Mouse (Mus musculus) monocyte, adult 5-6 weeks (primary cell): ENCODE measurements around the gene Tmem132b. TPM values are rescaled to one million over a fixed set of nuclear protein-coding genes. Genes with fewer than 3 reads are reported as not detected.
"Not testable (repeated sequence)": the region's sequence is repeated elsewhere in the genome, so short reads cannot be mapped to it uniquely, and the experiment has no call there.

Experiments used
- ATAC-seq: fragments of 153-309, 156-312 bp; replicated peaks from 2 replicates; pipeline ENCODE4 v1.8.0; 2017; ENCODE audit warnings: mild to moderate bottlenecking; ENCODE audit not compliant: low TSS enrichment, insufficient number of reproducible peaks, severe bottlenecking, poor library complexity, low FRiP score
- total RNA-seq: library from RNA; stranded (forward); fragments of 200-1000, 200-491, 200-594 nt; gene quantifications from 3 replicates; pipeline ENCODE4 v1.2.3, GENCODE M21; 2017

Tmem132b gene
- total RNA-seq, result 0.38 TPM in 1 of 3 replicates, not detected in the others

DNA sequence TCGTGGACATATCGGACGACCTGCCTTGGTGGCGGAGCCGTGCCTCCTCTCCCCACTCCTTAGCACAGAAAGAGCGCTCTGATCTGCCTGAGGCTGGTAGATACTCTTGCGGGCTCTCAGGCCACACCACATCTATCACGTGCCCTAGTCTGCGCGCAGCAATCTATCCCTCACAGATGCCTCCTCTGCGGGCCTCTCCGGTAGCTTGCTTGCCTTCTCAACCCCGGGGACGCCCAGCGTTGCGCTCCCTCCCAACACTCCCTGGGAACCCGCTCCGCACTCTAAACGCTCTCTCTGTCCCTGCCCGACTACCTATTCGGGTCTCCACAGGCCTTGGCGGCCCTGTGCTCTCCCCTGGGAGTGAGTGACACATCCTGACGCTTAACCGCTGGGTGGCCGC lies at the start of gene Tmem132b:
Gene Tmem132b, plus strand, starts transcription at position 141 of the 400 bp plus-strand sequence.
- no peak for ATAC-seq

DNA sequence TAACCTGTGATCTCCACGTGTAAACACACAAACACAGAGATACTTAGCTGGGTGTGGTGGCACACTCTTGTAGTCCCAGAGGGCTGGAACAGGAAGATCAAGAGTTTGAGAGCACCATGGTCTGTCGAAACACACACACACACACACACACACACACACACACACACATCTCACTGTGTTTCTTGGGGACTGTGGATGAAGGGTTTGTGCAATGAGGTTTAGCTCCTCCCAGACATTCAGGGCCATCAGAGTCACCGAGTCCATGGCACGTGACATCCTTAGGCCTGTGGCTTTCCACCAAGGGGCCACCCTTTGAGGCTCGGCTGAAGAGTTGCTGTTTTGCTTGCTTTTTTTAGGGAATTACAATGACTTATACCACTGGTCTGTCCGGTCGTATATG lies 49.1 kb upstream of the Tmem132b start:
- no peak for ATAC-seq

DNA sequence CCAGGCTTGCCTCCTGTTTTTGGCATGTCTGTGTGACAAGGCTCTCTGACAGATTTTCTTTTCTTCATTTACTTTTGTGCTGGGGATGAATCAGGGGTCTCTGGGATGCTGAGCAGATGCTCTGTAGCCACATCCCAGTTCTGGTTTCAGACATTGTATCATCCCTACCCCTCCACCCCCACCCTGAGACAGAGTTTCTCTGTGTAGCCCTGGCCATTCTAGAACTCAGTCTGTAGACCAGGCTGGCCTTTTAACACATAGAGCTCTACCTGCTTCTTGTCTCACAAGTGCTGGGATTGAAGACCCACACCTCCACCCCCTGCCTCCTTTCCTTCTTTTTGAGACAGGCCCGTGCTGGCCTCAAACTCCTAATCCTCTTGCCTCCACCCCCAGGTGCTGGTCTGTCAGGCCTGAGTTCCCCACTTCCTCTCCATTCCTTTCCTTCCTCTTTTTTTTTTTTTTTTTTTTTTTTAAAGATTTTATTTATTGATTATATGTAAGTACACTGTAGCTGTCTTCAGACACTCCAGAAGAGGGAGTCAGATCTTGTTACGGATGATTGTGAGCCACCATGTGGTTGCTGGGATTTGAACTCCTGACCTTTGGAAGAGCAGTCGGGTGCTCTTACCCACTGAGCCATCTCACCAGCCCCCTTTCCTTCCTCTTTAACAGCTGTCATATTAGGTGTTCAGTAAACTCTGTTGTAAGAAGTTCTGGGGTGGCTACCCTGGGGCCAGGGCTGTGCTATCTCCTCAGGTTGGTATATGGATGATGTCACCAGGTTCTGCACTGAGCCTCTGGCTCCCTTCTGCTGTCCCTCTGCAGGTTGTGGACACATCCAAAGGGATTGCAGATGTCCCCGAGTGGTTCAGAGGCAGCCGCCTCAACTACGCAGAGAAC lies 47.6 kb upstream of the Tmem132b start:
- peak; percentile 40 for ATAC-seq

DNA sequence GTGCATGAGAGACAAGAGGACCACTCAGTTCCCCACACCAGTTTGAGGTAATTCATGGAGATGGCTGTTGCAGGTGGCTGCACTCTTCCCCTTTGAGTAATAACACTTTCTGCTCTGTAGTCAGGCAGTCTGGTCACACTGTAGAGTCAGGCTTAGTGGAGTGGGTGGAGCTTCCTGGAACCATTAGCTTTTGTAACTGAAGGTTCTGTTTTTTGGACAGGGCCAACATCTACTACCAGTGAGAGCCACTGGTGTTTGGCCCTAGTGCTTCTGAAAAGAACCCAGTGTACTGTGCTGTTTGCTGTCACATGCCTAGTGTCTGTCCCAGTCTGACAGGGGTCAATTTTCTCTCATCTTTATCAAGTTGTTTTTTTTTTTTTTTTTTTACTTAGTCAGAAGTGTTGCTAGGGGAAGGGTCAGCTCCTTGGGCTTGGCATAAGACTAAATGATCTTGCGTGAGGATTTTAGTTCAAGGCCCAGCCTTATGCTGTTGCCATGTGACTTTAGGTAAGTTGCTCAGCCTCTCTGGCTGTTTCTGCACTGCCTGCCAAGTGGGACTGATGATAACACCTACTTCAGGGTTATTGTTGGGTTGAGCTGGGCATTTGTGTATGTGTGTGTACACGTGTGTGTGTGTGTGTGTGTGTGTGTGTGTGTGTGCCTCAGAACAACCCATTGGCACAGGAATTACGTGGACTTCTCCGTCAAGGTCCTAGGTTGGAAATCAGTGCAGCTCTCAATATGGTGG lies 46.4 kb upstream of the Tmem132b start:
- no peak for ATAC-seq

DNA sequence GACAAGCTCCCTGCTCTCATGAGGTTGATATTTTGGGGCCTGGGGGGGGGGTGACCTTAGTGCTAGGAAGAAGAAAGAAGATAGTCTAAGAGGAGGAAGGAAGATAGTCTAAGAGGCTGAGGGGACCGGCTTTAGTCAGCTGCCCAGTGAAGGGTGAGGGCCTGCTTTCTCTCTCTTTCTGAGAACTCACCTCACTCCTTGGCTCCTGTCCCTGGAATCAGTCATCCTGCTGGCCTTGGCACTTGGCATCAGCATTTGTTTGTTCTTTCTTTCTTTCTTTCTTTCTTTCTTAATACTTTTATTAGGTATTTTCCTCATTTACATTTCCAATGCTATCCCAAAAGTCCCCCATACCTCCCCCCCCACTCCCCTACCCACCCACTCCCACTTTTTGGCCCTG lies 45.5 kb upstream of the Tmem132b start:
- ATAC-seq, result no peak

DNA sequence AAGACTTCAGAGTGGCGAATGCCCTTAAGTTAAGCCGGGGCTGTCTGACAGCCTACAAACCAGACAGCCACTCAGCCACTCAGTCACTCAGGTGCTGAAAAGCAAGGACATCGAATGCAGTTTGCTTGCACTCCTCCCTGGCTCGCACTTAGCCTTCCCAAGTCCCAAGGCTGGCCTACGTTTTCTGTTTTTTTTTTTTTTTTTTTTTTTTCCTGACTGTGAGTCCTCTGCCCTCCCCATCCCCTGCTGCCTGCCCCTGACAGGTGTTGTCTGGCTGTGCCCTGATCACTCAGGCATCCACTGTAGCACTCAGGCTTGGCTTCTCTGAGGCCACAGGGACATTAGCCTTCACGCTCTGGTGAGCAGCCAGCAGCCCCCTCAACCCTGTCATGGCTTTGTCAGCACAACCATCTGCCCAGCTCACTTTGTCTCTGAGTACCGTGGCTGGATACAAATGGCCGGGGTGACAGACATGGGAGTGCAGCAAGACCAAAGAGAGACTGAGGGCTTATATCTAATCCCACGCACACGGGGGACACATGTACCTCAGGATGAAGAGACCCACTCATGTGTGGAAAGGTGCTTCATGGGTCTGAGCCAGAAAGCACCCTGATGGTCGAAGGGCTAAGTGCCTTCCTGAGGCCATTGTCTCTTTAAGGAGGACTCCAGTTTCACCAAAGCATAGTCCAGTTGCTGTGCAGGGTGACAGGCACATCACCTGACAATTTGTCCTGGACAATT lies 44.0 kb upstream of the Tmem132b start:
- no peak for ATAC-seq

DNA sequence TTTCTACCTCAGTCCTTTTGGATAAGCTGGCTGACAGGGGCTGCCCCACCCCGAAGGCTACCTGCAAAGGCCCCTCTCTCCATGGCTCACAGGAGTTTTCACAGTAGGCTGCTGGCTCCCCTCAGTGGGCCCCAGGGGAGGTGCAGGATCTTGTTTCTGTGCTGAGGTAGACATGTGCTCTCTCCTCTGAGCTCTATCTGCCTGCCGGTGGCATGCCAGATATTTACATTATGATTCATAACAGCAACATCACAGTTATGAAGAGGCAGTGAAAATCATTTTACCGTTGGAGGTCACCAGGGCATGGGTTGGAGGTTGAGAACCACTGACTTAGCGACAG lies 43.5 kb upstream of the Tmem132b start:
- ATAC-seq, result no peak

DNA sequence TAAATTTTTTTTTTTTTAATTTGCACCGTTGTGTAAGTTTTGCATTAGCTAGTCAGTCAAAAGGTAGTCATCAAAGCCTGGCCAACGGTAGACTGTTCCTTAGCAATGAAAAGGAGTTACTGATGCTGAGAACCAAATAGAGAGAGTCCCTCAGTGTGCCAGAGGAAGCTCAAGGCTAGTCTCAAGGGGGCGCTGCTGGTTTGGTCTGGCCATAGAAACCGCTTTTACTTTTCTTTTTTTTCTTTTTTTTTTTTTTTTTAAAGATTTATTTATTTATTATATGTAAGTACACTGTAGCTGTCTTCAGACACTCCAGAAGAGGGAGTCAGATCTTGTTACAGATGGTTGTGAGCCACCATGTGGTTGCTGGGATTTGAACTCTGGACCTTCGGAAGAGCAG lies 42.6 kb upstream of the Tmem132b start:
- ATAC-seq, result not testable (repeated sequence)

DNA sequence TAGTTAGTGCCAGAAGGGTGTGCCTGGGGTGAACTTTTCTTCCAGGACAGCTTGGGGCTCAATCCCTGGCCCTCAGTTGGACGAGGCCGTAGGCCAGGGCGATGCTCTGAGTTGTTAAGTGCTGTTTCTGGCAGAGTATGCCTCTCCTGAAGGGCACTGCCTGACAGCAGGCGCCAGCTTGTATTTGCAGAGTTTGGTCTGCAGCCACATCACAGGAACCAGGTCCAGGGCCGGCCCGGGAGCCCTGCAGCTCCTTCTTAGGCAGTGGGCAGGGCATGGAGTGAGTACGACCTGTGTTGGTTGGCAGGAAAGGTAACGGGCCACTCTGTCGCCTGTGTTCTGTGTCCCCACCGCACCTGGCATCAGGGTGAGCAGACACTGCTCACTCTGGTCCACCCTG lies 40.5 kb upstream of the Tmem132b start:
- ATAC-seq, result no peak

DNA sequence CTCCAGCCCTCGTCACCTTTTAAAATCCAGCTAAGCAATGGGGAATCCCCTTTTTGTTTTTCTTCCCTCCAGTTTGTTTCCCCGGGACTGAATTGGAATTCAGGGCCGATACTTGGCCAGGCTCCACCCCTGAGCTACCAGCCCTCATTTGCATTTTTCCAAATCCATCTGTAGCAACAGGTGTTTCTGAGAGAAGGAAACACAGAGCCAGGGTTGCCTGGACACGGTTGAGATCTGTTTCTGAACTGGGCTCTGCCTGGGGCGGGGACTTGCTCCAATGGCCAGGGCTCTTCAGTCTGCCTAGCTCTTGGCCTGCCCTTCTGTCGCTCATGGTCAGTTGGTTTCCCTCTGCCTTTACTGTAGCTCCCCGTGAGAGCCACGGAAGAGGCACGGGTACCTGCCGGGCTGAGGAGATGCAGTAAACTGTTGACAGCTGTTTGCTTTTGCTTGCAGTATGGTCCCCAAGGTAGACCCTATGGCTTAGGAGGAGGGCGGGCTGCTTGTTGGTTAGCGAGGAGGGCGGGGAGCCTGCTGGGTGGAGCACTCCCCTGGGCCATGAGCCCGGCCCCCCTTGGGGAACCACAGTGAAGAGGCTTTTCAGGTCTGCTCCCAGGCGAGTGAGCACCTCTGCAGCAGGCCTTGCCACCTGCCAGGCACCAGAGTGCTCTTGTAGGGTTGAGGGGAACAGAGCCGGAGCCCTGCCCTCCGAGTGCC lies 39.0 kb upstream of the Tmem132b start:
- ATAC-seq, result no peak

DNA sequence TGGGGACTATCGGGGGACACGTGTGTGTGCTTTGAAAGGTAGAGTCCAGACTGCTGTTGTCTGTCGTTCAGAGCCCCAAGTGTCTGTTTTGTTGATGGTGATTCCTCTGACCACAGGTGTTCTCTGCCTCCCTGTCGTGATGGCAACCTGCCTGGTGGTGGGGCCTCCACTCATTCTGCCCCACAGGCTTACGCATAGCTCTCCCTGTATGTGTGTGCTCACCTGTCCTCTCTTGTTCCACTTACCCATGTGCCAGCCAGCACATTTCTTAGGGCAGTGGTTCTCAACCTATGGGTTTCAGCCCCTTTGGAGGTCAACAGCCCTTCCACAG lies 38.5 kb upstream of the Tmem132b start:
- no peak for ATAC-seq

DNA sequence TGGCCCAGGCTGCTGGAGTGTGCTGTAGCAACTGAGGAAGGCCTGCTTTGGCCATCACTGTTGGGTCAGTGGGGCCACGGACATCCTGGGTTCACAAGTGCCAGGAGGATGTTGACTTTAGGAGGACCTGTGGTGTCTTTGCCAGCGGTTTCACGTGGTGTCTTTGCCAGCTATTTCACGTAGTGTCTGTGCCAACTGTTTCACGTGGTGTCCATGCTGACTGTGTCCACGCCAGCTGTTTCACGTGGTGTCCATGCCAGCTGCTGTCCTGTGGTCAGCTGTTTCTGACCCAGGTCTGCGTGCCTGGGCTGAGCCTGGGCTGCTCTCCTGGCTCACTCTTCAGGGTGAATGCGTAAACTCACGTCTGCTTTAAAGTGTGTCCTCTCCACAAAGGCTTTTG lies 35.9 kb upstream of the Tmem132b start:
- ATAC-seq, result no peak

DNA sequence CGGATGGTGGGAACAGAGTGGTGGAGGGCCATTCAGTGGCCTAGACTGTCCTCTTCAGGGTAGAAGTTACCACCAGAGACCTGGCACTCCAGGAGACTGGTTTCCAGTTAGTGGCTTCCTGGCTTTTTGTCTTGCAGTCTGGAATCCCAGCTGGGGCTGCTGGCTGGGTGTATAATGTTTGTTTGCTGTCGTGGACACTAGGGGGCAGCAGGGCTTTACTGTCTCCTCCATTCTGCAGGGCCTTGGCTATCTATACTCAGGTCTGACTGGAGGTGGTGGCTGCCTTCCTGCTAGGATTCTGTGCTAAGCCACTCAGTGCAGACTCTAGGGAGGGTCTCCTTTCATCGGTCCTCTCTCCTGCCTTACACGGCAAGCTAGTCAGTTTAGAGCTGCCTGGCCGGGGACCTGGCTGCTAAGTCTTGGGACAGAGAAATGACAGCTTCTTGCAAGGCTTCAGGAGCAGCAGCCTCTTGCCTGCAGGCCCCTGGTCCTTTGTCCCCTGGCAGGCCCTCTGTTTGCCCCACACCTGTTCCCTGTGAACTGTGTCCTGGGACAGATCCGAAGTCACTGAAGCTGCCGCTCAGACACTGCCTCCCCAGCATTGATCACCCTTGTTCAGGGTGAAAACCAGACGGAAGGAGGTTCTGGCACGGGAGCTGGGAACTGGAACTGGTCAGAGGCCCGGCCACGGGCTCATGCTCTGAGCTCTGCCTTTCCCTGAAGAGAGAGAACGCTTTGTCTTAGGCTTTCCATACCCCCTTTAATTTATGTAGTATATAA lies 33.6 kb upstream of the Tmem132b start:
- no peak for ATAC-seq

DNA sequence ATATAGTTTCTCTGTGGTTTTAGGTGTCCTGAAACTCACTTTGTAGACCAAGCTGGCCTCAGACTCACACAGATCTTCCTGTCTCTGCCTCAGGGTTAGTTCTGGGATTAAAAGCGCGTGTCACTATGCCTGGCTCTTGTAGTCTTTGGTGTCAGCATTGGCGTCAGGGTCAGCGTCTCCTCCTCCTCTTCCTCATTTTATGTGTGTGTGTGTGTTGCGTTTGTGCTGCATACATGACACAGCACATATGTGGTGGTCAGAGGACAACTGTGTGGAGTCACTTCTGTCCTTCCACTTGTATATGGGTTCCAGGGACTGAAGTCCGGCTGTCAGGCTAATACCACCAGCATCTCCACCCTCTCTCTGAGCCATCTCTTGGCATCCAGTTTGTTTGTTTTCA lies 30.1 kb upstream of the Tmem132b start:
- no peak for ATAC-seq

DNA sequence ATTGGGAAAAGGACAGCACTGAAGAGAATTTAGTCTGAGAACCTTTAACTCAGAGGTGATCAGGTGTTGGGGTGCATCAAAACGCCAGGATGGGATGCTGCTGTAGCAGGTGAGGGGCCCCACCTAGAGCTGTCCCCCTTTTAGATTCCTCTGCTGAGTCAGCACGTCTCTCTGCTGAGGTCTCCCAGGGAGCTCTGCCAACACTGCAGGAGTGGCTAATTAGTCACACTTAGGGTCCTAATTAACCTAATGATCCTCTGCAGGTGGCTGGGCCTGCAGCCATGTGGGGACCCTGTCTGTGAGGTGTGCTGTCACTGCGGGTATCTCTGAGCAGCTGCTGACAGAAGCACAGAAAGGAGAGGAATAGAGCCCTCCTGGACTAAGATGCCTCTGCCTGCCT lies 29.4 kb upstream of the Tmem132b start:
- no peak for ATAC-seq

DNA sequence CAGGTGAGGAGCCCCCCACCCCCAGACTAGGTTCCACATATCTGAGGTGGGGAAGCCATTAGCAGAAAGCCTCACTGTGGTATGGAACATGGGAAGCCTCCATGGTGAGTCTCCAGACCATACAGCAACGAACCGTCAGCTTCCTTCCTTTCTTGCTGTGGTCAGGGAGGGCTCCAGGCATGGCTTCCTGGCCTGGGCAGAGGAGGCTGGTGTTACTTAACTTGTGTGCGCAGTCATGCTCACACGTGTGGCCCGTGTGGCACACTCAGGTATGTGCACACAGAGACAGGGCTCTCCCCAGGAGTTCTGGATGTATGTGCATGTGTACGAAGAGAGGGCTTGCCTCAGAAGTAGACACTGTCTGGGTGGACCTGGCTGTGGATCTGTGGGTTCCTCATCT lies 27.9 kb upstream of the Tmem132b start:
- ATAC-seq, result no peak

DNA sequence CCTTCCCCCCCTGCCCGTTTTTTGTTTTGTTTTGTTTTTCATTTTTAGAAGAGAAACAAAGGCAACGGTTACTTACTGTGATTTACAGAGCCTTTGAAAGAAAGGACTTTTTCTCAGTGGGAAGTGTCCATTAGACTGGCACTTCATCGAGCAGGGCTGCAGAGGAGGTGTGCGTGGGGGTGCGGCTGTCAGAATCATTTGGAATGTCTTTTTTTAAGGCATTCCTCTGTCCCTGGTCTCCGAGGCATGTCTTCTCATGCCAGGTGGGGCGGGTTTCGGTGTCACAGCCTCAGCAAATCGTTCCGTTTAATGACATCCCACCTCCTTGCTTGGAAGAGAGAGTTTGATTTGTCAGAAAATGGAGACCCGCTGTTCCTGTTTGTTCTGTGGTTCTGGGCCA lies 26.9 kb upstream of the Tmem132b start:
- no peak for ATAC-seq

DNA sequence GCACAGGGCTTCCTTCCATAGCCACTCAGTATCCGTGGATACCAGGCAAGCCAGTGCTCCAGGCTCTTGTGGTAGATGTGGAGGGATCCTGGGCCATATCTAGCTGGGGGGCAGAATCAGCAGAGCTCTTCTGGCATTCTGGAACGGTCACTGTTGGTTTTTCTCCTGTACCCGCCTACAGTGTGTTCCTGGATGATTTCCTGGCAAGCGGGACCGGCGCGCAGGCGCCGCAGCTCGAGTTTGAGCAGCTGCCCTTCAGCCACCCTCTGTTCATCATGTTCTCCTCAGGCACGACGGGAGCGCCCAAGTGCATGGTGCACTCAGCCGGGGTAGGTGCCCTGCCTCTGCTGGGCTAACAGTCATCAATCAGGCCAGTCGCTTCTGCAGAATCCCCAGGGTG lies 25.6 kb upstream of the Tmem132b start:
- no peak for ATAC-seq
